Mouse (Mus musculus) CH12.LX (cell line): ENCODE results near the gene Lta.

Source experiments
- CTCF ChIP-seq, 2 experiments: IDR thresholded peaks in 1 of 2; conservative IDR thresholded peaks in 1 of 2; 2 replicates each; pipeline ENCODE4 v1.5.1; 2011 to 2012; ENCODE audit warnings: low read depth in 2 of 2, low read length in 2 of 2, improper control_type of control experiment in 1 of 2, inconsistent platforms in 1 of 2, mild to moderate bottlenecking in 1 of 2, moderate library complexity in 1 of 2
- ELF1 ChIP-seq: IDR thresholded peaks from 2 replicates; pipeline ENCODE4 v1.6.1; 2014; ENCODE audit warnings: low read depth, mild to moderate bottlenecking, inconsistent platforms, low read length, improper control_type of control experiment
- GABPA ChIP-seq: IDR thresholded peaks from 2 replicates; pipeline ENCODE4 v1.6.1; 2012; ENCODE audit warnings: low read depth, low read length, improper control_type of control experiment, inconsistent platforms; ENCODE audit not compliant: insufficient replicate concordance
- SMC3 ChIP-seq: IDR thresholded peaks from 2 replicates; pipeline ENCODE4 v1.6.1; 2011; ENCODE audit warnings: low read depth, low read length, improper control_type of control experiment
- UBTF ChIP-seq: IDR thresholded peaks from 2 replicates; pipeline ENCODE4 v1.6.1; 2012; ENCODE audit warnings: low read depth, mild to moderate bottlenecking, inconsistent platforms, low read length, improper control_type of control experiment, moderate library complexity
- ZC3H11A ChIP-seq: IDR thresholded peaks from 2 replicates; pipeline ENCODE4 v1.6.1; 2012; ENCODE audit warnings: low read depth, mild to moderate bottlenecking, inconsistent platforms, low read length, improper control_type of control experiment

GRCm38 (mm10) chr17:35164568-35165450, 40.3 kb downstream of the Lta start, which contains the start of gene Prrc2a:
- TF ChIP-seq UBTF: no peak; the same call in none of the 2 replicates
- no peak for TF ChIP-seq ZC3H11A
- TF ChIP-seq ELF1: peak; percentile 68; the same call in 1 of the 2 replicates
- no peak for TF ChIP-seq CTCF (conservative IDR thresholded peaks at IDR 0.05 in 1 of 2, IDR thresholded peaks at IDR 0.05 in 1 of 2; ENCODE audit: low read depth in 2 of 2, low read length in 2 of 2)
- no peak for TF ChIP-seq GABPA
- TF ChIP-seq SMC3: no peak
